Mouse (Mus musculus): ENCODE data around the gene Spta1.

The Spta1 gene

GRCm38 (mm10) chr1:174269162-174269561 lies 96.6 kb downstream of the Spta1 start:
- no peak for DNase-seq

GRCm38 (mm10) chr1:174270643-174271042 lies 98.1 kb downstream of the Spta1 start:
- no peak for DNase-seq
